ENCODE assay signal across 8 mouse cellular contexts in the genomic region with DNA sequence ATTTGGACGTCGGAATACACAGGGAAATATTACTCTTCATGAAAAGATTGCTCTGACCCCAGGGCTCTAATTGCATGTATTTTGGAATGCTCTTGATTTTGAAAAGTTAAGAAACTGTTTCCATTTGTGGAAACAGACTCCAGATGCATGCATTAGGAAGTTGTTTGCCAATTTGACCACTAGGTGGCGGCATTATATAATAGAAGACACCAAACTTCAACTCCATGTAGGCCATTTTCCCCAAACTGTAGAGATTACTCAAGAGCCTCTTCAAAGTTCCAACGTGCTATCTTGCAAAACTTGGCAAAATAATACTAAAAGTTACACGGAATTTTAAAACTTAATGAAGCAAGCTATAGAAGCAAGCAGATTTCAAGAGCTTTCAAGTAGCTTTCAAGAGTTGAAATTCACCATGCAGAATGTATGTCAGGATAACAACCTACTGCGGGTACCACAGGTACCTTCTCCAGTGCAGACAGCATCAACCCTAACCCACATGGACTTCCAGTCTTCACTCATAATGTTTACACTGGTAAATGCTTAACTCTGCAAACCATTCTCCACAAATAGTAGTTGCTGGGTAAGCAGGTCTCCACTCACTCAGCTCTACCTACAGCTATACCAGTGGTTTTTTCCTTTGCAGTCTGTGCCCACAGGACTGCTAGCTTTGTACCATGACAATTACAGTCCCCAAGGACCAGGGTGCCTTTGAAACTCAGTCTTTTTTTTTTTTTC.
DNase-seq lines count a peak whose midpoint lies in the region; ATAC-seq and TF ChIP-seq lines count a peak whose summit lies in the region.

No protein-coding gene starts in this region.

- H3K4me2 ChIP-seq in liver, embryonic 14.5 days (ENCODE audit: low read depth) = no peak overlapping the region

- H3K27ac ChIP-seq in liver, embryonic 14.5 days = no peak overlapping the region

- no peak for TF ChIP-seq EP300 in liver, embryonic 14.5 days (IDR thresholded peaks at IDR 0.05; ENCODE audit: low read depth)

- ATAC-seq in erythroblast, adult 5-6 weeks (replicated peaks; ENCODE audit: low FRiP score, poor library complexity, severe bottlenecking) = 0 out of 2 replicates have a peak, but pooled peaks have one; percentile 61
- no peak for ATAC-seq in liver, embryonic 14.5 days (ENCODE audit: insufficient read depth)

- H3K27me3 ChIP-seq in liver, embryonic 14.5 days (ENCODE audit: control insufficient read depth, insufficient read depth, low read length) = no peaks in the 10 kb centered on the region

- no peak overlapping the region for H3K4me3 ChIP-seq in liver, embryonic 14.5 days (ENCODE audit: insufficient read depth in 1 of 2, low read depth in 2 of 2, low read length in 2 of 2)

- no peaks in the 10 kb centered on the region for H3K9me3 ChIP-seq in liver, embryonic 14.5 days (ENCODE audit: control insufficient read depth, low read length)

- WGBS in liver, embryonic 14.5 days (ENCODE audit: insufficient replicate concordance) = 13% methylated on average over 6 of the region's 6 CpGs

- H3K9ac ChIP-seq in liver, embryonic 14.5 days (replicated peaks) = no peak overlapping the region

- DNase-seq in urinary bladder, postnatal 25 days (ENCODE audit: low spot score) = peak; percentile 54
- DNase-seq in urinary bladder, postnatal 10 days (ENCODE audit: low spot score) = no peak
- DNase-seq in brain, adult 2 months (ENCODE audit: low read depth, low spot score) = peak; percentile 87
- peak; percentile 52 to 64 for DNase-seq in kidney, adult 8-10 months
- DNase-seq in liver, embryonic 14.5 days (ENCODE audit: low read depth in 3 of 3, low spot score in 3 of 3) = peak in 2 of 3 experiments; percentile 10 to 46
- peak; percentile 59 for DNase-seq in retina, postnatal 7 days (ENCODE audit: low read depth, low spot score)
- DNase-seq in Muller cell, postnatal 12 days (ENCODE audit: inconsistent ontology term) = no peak

- H3K4me1 ChIP-seq in liver, embryonic 14.5 days (replicated peaks; ENCODE audit: control insufficient read depth in 2 of 2, insufficient read depth in 2 of 2, low read length in 1 of 2) = no peaks in the 10 kb centered on the region; a peak in 1 of 4 replicates

- TF ChIP-seq CTCF in liver, embryonic 14.5 days (IDR thresholded peaks at IDR 0.05; ENCODE audit: low read depth) = peak; percentile 62; the same call in 1 of the 2 replicates

- no peaks in the 10 kb centered on the region for H3K36me3 ChIP-seq in liver, embryonic 14.5 days (replicated peaks; ENCODE audit: control insufficient read depth, insufficient read depth, low read depth)

Comparison
In these comparisons a context has a peak if more than half of its experiments do, and no peak if none do; other contexts are left out.
1. DNase-seq: peak in urinary bladder, postnatal 25 days (single experiment), brain, adult 2 months (single experiment), kidney, adult 8-10 months (2 of 2), liver, embryonic 14.5 days (2 of 3) and retina, postnatal 7 days (single experiment); none in urinary bladder, postnatal 10 days (single experiment) and Muller cell, postnatal 12 days (single experiment).